Mouse (Mus musculus) neutrophil, adult 5-6 weeks (primary cell): ENCODE data around the gene Gopc. TPM values are rescaled to one million over a fixed set of nuclear protein-coding genes. Genes with fewer than 3 reads are reported as not detected.
"Not testable (repeated sequence)": the region's sequence is repeated elsewhere in the genome, so short reads cannot be mapped to it uniquely, and the experiment has no call there.

Source experiments
- ATAC-seq: fragments of 151-379, 151-347 bp; 2 replicates; pipeline ENCODE4 v1.8.0; 2017; ENCODE audit warnings: mild to moderate bottlenecking, moderate TSS enrichment; ENCODE audit not compliant: insufficient number of reproducible peaks, poor library complexity, low FRiP score, severe bottlenecking; ENCODE audit errors: extremely low read depth
- total RNA-seq: library from RNA; stranded (forward); fragments of 200-1000 nt; gene quantifications from 2 replicates; pipeline ENCODE4 v1.2.3, GENCODE M21; 2017

Gopc gene
- total RNA-seq, 1 experiment from 2014 or later: 52.3 TPM

GRCm38 (mm10) chr10:52321918-52322317 is 60.0 kb downstream of the Gopc start:
- ATAC-seq: no peak

DNA sequence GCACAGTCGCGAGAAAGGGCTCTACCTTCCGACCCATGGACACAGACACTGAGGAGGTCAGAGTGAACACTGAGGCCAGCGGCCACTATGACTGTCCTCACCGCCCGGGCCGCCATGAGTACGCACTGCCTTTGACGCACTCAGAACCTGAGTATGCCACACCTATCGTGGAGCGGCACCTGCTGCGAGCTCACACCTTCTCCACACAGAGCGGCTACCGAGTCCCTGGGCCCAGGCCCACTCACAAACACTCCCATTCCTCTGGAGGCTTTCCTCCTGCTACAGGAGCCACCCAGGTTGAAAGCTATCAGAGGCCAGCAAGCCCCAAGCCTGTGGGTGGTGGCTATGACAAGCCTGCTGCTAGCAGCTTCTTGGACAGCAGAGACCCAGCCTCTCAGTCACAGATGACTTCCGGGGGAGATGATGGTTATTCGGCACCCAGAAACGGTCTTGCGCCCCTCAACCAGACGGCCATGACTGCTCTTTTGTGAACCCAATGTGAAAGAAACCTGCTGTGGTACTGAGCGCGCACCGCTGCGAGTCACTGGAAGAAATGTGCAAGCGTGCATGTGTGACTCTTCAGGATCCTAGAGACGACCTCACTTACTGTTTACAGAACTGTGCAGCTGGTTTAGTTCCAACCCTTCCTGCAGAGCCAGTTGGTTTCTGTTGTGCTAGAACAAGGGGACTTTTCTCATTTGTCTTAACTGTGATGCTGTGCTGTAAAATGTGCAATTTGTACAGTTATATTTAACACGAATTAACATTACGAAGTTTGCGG is 62.2 kb downstream of the Gopc start:
- ATAC-seq: no peak

GRCm38 (mm10) chr10:52309196-52309595 is 72.7 kb downstream of the Gopc start:
- no peak for ATAC-seq

GRCm38 (mm10) chr10:52304574-52304973 is 77.3 kb downstream of the Gopc start:
- no peak for ATAC-seq

- ATAC-seq: no peak
Observed at GRCm38 (mm10) chr10:52302271-52302670, 79.7 kb downstream of the Gopc start.

DNA sequence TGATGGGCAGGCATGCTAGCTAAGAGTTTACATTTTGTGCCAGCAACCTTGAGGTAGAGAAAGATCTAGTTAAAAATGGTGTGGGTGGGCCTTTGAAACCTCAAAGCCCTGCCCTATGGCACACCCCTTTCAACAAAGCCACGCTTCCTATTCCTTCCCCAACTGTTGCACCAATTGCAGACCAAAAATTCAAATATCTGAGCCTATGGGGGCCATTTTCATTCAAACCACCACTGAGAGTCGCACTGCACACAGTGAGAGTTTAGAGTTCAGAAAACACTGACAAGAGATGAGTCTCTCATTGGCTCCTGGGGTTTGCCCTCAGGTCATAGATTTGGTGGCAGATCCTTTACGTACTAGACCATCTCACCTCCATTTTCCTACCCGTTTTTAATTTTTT is 80.2 kb downstream of the Gopc start:
- ATAC-seq: no peak

GRCm38 (mm10) chr10:52298568-52298967 is 83.4 kb downstream of the Gopc start:
- not testable (repeated sequence) for ATAC-seq

DNA sequence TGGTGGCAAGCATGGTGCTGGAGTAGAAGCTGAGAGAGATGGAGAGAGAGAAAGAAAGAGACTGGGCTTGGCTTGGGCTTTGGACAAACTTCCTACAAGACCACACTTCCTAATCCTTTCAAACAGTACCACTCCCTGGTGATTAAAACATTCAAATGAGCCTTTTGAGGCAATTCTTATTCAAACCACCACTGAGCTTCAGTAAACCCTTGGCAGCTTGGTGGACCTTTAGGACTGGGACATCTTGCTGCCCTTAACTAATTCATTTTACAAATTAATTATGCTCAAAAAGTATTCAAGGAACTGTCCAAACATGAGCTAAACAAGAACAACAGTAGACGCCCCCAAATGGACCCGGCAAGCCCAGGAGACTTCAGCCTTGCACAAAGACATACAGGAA is 86.0 kb downstream of the Gopc start:
- no peak for ATAC-seq

DNA sequence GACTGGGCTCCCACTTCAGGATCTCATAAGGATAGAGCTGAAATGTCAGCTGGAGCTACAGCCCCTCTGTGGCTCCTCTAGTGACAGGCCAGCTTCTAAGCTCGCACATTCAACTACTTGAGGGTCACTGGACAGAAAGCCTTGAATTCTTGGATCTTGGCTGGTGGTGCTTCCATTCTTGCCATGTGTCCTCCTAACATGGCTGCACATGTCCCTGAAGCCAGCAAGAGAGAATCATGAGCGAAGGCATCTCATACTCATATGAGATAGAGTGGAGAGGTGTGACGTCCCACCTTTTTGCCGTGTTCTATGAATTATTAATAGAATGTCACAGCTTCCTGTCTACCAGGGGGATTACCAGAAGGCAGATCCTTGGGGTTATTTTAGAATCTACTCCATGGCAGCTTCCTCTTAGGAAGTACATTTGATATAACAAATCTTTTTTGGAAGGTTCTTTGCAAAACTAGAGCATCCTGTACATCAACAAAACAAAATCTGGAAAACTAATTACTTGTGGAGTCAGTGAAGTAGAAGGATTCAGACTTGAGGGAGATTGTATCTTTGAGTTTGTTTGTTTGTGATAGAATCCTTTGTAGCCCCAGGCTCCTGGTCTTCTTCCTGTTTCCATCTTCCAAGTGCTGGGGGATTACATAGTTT is 87.9 kb downstream of the Gopc start:
- no peak for ATAC-seq

GRCm38 (mm10) chr10:52292391-52292790 is 89.5 kb downstream of the Gopc start:
- not testable (repeated sequence) for ATAC-seq

GRCm38 (mm10) chr10:52289261-52289660 is 92.7 kb downstream of the Gopc start:
- ATAC-seq: no peak

GRCm38 (mm10) chr10:52287852-52288533 is 93.9 kb downstream of the Gopc start:
- no peak for ATAC-seq

Other genes starting within 250 kb of the Gopc start
- not detected in 2 replicates for gene Ros1, start 186.9 kb downstream of the Gopc start, total RNA-seq
- 0.86 and 1.2 TPM in 2 replicates for gene Dcbld1, start 148.5 kb downstream of the Gopc start, total RNA-seq
- not detected in 2 replicates for gene Gm26741, start 23.4 kb downstream of the Gopc start, total RNA-seq
- not detected in 2 replicates for gene Nepn, start 6.8 kb upstream of the Gopc start, total RNA-seq
- gene Nus1, start 35.4 kb upstream of the Gopc start, total RNA-seq: 18.9 and 26.0 TPM in 2 replicates